Mouse (Mus musculus): ENCODE data around the gene Kcnab3.

DNA sequence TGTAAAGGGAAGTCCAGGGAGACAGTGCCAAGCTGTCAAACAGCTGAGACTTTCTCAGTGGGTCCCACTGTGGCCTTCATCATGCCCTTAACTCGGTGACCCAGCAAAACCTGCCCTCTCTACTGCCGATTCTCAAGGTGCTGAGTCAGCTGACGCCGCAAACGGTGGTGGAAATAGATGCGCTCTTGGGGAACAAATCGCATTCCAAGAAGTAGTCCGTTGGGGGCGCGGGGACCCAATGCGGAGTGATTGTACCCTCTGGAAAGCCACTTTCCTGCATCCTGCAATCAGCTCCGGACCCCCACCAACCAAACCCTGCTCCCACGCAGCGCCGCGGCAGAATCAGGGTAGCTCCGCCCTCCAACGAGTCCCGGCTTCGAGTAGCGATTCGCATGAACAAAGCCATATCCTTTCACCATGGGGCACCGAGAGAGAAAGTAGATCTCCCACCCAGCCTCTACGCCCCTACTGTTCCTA is 5.9 kb downstream of the Kcnab3 start:
- no peak for TF ChIP-seq CTCF (IDR thresholded peaks at IDR 0.05; ENCODE audit: control insufficient read depth, insufficient read depth, insufficient replicate concordance, low read depth, low read length)
- TF ChIP-seq POLR2A (IDR thresholded peaks at IDR 0.05; ENCODE audit: control insufficient read depth, low read depth, low read length): peak; percentile 68

Measured in testis, adult 2 months (tissue).